Mouse (Mus musculus) C2C12 (cell line): ENCODE data around the gene Gbgt1. TPM values are rescaled to one million over a fixed set of nuclear protein-coding genes. Genes with fewer than 3 reads are reported as not detected.
"Not testable (repeated sequence)": the region's sequence is repeated elsewhere in the genome, so short reads cannot be mapped to it uniquely, and the experiment has no call there.

ENCODE experiments used
- H3K27me3 ChIP-seq: one replicate; pipeline ENCODE4 v1.6.1; 2011; ENCODE audit not compliant: control insufficient read depth, insufficient read depth, insufficient read length
- H3K36me3 ChIP-seq: one replicate; pipeline ENCODE4 v1.6.1; 2011; ENCODE audit not compliant: control insufficient read depth, insufficient read depth
- H3K4me3 ChIP-seq: one replicate; pipeline ENCODE4 v1.5.1; 2011; ENCODE audit warnings: mild to moderate bottlenecking, control low read depth; ENCODE audit not compliant: poor library complexity, insufficient read depth, severe bottlenecking
- H3K79me2 ChIP-seq: one replicate; pipeline ENCODE4 v1.6.1; 2011; ENCODE audit not compliant: control insufficient read depth, insufficient read depth
- H3K79me3 ChIP-seq: one replicate; pipeline ENCODE4 v1.6.1; 2011; ENCODE audit warnings: low read depth, control low read depth
- H3ac ChIP-seq: one replicate; pipeline ENCODE3; 2011; ENCODE audit warnings: low read depth; ENCODE audit not compliant: control insufficient read depth, insufficient read length
- CEBPB ChIP-seq: IDR thresholded peaks from one replicate; pipeline ENCODE4 v1.6.1; 2011; ENCODE audit warnings: low read depth, mild to moderate bottlenecking, control low read depth, moderate library complexity
- CTCF ChIP-seq: IDR thresholded peaks from one replicate; pipeline ENCODE4 v1.5.1; 2011; ENCODE audit not compliant: control insufficient read depth, insufficient read depth, insufficient read length
- FOSL1 ChIP-seq: IDR thresholded peaks from one replicate; pipeline ENCODE4 v1.8.0; 2011; ENCODE audit warnings: mild to moderate bottlenecking, low read length; ENCODE audit not compliant: poor library complexity, insufficient read depth, severe bottlenecking
- MAX ChIP-seq: IDR thresholded peaks from one replicate; pipeline ENCODE4 v1.6.1; 2011; ENCODE audit warnings: mild to moderate bottlenecking, control low read depth
- MYOD1 ChIP-seq: IDR thresholded peaks from one replicate; pipeline ENCODE4 v1.6.1; 2011; ENCODE audit warnings: low read depth; ENCODE audit not compliant: control insufficient read depth, insufficient read length
- MYOG ChIP-seq: IDR thresholded peaks from one replicate; pipeline ENCODE4 v1.6.1; 2011; ENCODE audit not compliant: control insufficient read depth, insufficient read length; ENCODE audit errors: extremely low read depth
- USF1 ChIP-seq: IDR thresholded peaks from one replicate; pipeline ENCODE4 v1.6.1; 2011; ENCODE audit warnings: low read depth, mild to moderate bottlenecking, control low read depth, moderate library complexity
- polyA plus RNA-seq: library from polyadenylated mRNA; unstranded; fragments of >200 nt; fragmentation: generic; extraction: Trizol; gene quantifications from one replicate; pipeline ENCODE4 v1.2.1, GENCODE M21; 2012; ENCODE audit warnings: missing spikeins

Gbgt1 gene
- polyA plus RNA-seq, 1 experiment: not detected

GRCm38 (mm10) chr2:28497561-28497960 lies 870 bp downstream of the Gbgt1 start:
- no peaks in the 10 kb centered on the region for H3K79me3 ChIP-seq
- no peaks in the 10 kb centered on the region for H3K36me3 ChIP-seq
- no peaks in the 10 kb centered on the region for H3K79me2 ChIP-seq
- H3ac ChIP-seq: no peak overlapping the region
- no peaks in the 10 kb centered on the region for H3K27me3 ChIP-seq
- TF ChIP-seq MAX (no peak), MYOD1 (no peak), CTCF (no peak), MYOG (no peak), USF1 (no peak), CEBPB (no peak), FOSL1 (no peak)
- H3K4me3 ChIP-seq: no peak overlapping the region

- no peak for TF ChIP-seq MYOG
- TF ChIP-seq CEBPB: no peak
- TF ChIP-seq USF1: no peak
- no peak for TF ChIP-seq MAX
- no peak for TF ChIP-seq FOSL1
- no peak for TF ChIP-seq MYOD1
- TF ChIP-seq CTCF: no peak
- Histone ChIP-seq H3K79me3 (no peaks in the 10 kb centered on the region), H3K36me3 (no peaks in the 10 kb centered on the region), H3K4me3 (no peak overlapping the region), H3K79me2 (no peaks in the 10 kb centered on the region), H3K27me3 (no peaks in the 10 kb centered on the region), H3ac (no peak overlapping the region)
These were observed 1.7 kb downstream of the Gbgt1 start for GRCm38 (mm10) chr2:28498431-28498830.

GRCm38 (mm10) chr2:28502987-28503386 lies 6.3 kb downstream of the Gbgt1 start:
- peaks cover 15% of the 10 kb centered on the region for H3K27me3 ChIP-seq
- H3K79me3 ChIP-seq: no peaks in the 10 kb centered on the region
- no peaks in the 10 kb centered on the region for H3K36me3 ChIP-seq
- no peaks in the 10 kb centered on the region for H3K79me2 ChIP-seq
- TF ChIP-seq CTCF (no peak), MYOD1 (no peak), MYOG (no peak), MAX (no peak), USF1 (no peak), FOSL1 (no peak), CEBPB (no peak)
- no peak overlapping the region for H3K4me3 ChIP-seq
- H3ac ChIP-seq: no peak overlapping the region

- TF ChIP-seq MYOG (no peak), FOSL1 (no peak), CTCF (no peak), USF1 (no peak), MYOD1 (no peak)
- H3K79me2 ChIP-seq: no peaks in the 10 kb centered on the region
- no peak overlapping the region for H3ac ChIP-seq
- H3K4me3 ChIP-seq: no peak overlapping the region
- H3K79me3 ChIP-seq: no peaks in the 10 kb centered on the region
- H3K27me3 ChIP-seq: peaks cover 19% of the 10 kb centered on the region
- no peaks in the 10 kb centered on the region for H3K36me3 ChIP-seq
These were observed 8.0 kb downstream of the Gbgt1 start for GRCm38 (mm10) chr2:28504676-28505075.

- H3K27me3 ChIP-seq: peaks cover 27% of the 10 kb centered on the region
- H3K4me3 ChIP-seq: no peak within 1 kb of the TSS
- no peak within 1 kb of the TSS for H3ac ChIP-seq
- no peaks in the 10 kb centered on the region for H3K36me3 ChIP-seq
- H3K79me2 ChIP-seq: no peaks in the 10 kb centered on the region
- TF ChIP-seq MAX (no peak), CTCF (no peak), USF1 (no peak), MYOD1 (no peak), MYOG (no peak), FOSL1 (no peak), CEBPB (no peak)
- H3K79me3 ChIP-seq: no peaks in the 10 kb centered on the region
These were observed 9.1 kb downstream of the Gbgt1 start, which contains the start of gene Gm10134 for GRCm38 (mm10) chr2:28505795-28506194. Gm10134 (plus strand) TSS chr2:28506095.

GRCm38 (mm10) chr2:28506291-28506690 lies 9.6 kb downstream of the Gbgt1 start:
- no peaks in the 10 kb centered on the region for H3K79me3 ChIP-seq
- H3K27me3 ChIP-seq: peaks cover 30% of the 10 kb centered on the region
- no peak overlapping the region for H3K4me3 ChIP-seq
- H3K79me2 ChIP-seq: no peaks in the 10 kb centered on the region
- TF ChIP-seq CEBPB (no peak), FOSL1 (no peak), CTCF (no peak), USF1 (no peak), MYOG (no peak), MYOD1 (no peak), MAX (no peak)
- no peaks in the 10 kb centered on the region for H3K36me3 ChIP-seq
- no peak overlapping the region for H3ac ChIP-seq

GRCm38 (mm10) chr2:28511600-28511999 lies 14.9 kb downstream of the Gbgt1 start:
- not testable (repeated sequence) for H3K79me3 ChIP-seq, H3K36me3 ChIP-seq, H3K79me2 ChIP-seq, H3ac ChIP-seq, H3K4me3 ChIP-seq
- peaks cover 24% of the 10 kb centered on the region for H3K27me3 ChIP-seq
